8 mouse cellular contexts compared by ENCODE assay signal in genomic region chr3:103916205-103916838, GRCm38 (mm10). TPM values are rescaled to one million over a fixed set of nuclear protein-coding genes. Genes with fewer than 3 reads are reported as not detected.
DNase-seq lines count a peak whose midpoint lies in the region; ATAC-seq and TF ChIP-seq lines count a peak whose summit lies in the region.

No protein-coding gene starts in this region.

- TF ChIP-seq CTCF in kidney, postnatal 0 days (IDR thresholded peaks at IDR 0.05; ENCODE audit: low read depth): no peak

- ATAC-seq in kidney, postnatal 0 days (replicated peaks; ENCODE audit: low FRiP score, low read depth): no peak

- H3K9ac ChIP-seq in kidney, postnatal 0 days (ENCODE audit: low read depth, low read length): no peak overlapping the region

- peak overlapping the region; percentile 18 for H3K4me3 ChIP-seq in kidney, postnatal 0 days (replicated peaks; ENCODE audit: low read depth, low read length)
- H3K4me3 ChIP-seq in brown adipose tissue, adult 24 weeks (ENCODE audit: insufficient read depth, low read depth, low read length): peak overlapping the region; percentile 23; the same call in 1 of the 2 replicates
- H3K4me3 ChIP-seq in hindbrain, embryonic 10.5 days: peak overlapping the region; percentile 98
- H3K4me3 ChIP-seq in macrophage (ENCODE audit: inconsistent target): peak overlapping the region; percentile 83

- no peaks in the 10 kb centered on the region for H3K27me3 ChIP-seq in kidney, postnatal 0 days (ENCODE audit: insufficient read depth, low read length)
- H3K27me3 ChIP-seq in hindbrain, embryonic 10.5 days (ENCODE audit: insufficient read depth, poor library complexity, severe bottlenecking): no peaks in the 10 kb centered on the region

- peaks cover 63% of the 10 kb centered on the region for H3K79me2 ChIP-seq in macrophage (ENCODE audit: inconsistent target)

- H3K36me3 ChIP-seq in kidney, postnatal 0 days (ENCODE audit: insufficient read depth, low read length): no peaks in the 10 kb centered on the region
- H3K36me3 ChIP-seq in hindbrain, embryonic 10.5 days: peaks cover 7% of the 10 kb centered on the region
- H3K36me3 ChIP-seq in macrophage (ENCODE audit: inconsistent target): no peaks in the 10 kb centered on the region

- no peaks in the 10 kb centered on the region for H3K9me3 ChIP-seq in kidney, postnatal 0 days (replicated peaks; ENCODE audit: low read length)
- no peaks in the 10 kb centered on the region for H3K9me3 ChIP-seq in hindbrain, embryonic 10.5 days

- WGBS in kidney, postnatal 0 days: 21% methylated on average over 5 of the region's 5 CpGs
- 68% methylated on average over 5 of the region's 5 CpGs for WGBS in hindbrain, embryonic 10.5 days
- WGBS in macrophage (ENCODE audit: missing documents): 0% methylated on average over 5 of the region's 5 CpGs

- H3K27ac ChIP-seq in kidney, postnatal 0 days: no peak overlapping the region
- peak overlapping the region; percentile 33; the same call in 1 of the 2 replicates for H3K27ac ChIP-seq in brown adipose tissue, adult 24 weeks (replicated peaks; ENCODE audit: low read depth, low read length)
- H3K27ac ChIP-seq in hindbrain, embryonic 10.5 days: peak overlapping the region; percentile 59; the same call in 1 of the 2 replicates
- peak overlapping the region; percentile 70 for H3K27ac ChIP-seq in macrophage

- H3K4me1 ChIP-seq in kidney, postnatal 0 days (replicated peaks; ENCODE audit: insufficient read depth, low read length): 0 out of 2 replicates have a peak, but pooled peaks cover 4% of the 10 kb centered on the region
- peaks cover 6% of the 10 kb centered on the region for H3K4me1 ChIP-seq in brown adipose tissue, adult 24 weeks (ENCODE audit: control insufficient read depth, insufficient read depth, insufficient read length, low read length)
- peaks cover 23% of the 10 kb centered on the region for H3K4me1 ChIP-seq in hindbrain, embryonic 10.5 days (replicated peaks)

- peak; percentile 28 for DNase-seq in kidney, postnatal 0 days (ENCODE audit: low spot score)
- DNase-seq in kidney, adult 11 months: no peak
- no peak for DNase-seq in hindbrain, embryonic 10.5 days (ENCODE audit: low spot score)
- DNase-seq in gastrocnemius, postnatal 4 days (ENCODE audit: low spot score in 2 of 2): no peak
- DNase-seq in gastrocnemius, postnatal 25 days: no peak
- no peak for DNase-seq in layer of hippocampus, postnatal 36 days

- peak overlapping the region; percentile 64 for H3K4me2 ChIP-seq in kidney, postnatal 0 days (ENCODE audit: low read length)

RNA-seq across cellular contexts. Expression of gene Rsbn1, which starts 2.4 kb away (rescaled TPM):
- polyA plus RNA-seq in kidney, postnatal 0 days (2015; fragmentation: Nextera tagmentation; extraction: Ambion mirVana): 10.8 and 11.4 TPM in 2 replicates
- 6.4 and 7.6 TPM in 2 replicates for polyA plus RNA-seq in brown adipose tissue, adult 24 weeks (2012; ENCODE audit: insufficient read depth, insufficient read length, missing spikeins)
- 13.1 and 14.7 TPM in 2 replicates for polyA plus RNA-seq in hindbrain, embryonic 10.5 days (2016; fragmentation: Nextera tagmentation; extraction: Ambion mirVana)
- 10 to 100 TPM in 24 of 26 experiments, 1 to 10 TPM in 2; 8.7 to 86.0 (median 27.5) TPM for total RNA-seq in macrophage (2018; cell fraction: chromatin; rRNA removed)
- total RNA-seq in macrophage (2018; cell fraction: cytosol; rRNA removed): 10 to 100 TPM in 23 of 26 experiments, 1 to 10 TPM in 3; 8.6 to 24.5 (median 12.6) TPM
- 10 to 100 TPM; 12.1 to 69.1 (median 29.5) TPM for total RNA-seq in macrophage (2018; cell fraction: nucleus; rRNA removed)
- 7.3 to 9.9 TPM (median 7.8 TPM) in 3 replicates for polyA plus RNA-seq in macrophage (2018)
- total RNA-seq in gastrocnemius, postnatal 4 days (2021): 10 to 100 TPM in 1 of 2 experiments, 1 to 10 TPM in 1; 9.8 to 11.9 TPM
- 1 to 10 TPM; 5.3 to 5.4 TPM for total RNA-seq in gastrocnemius, postnatal 25 days (2021)
- total RNA-seq in layer of hippocampus, postnatal 36 days (2021): 10 to 100 TPM; 21.7 to 24.8 TPM

RNA-seq across cellular contexts. Expression of gene Phtf1, which starts 51.6 kb away (rescaled TPM):
- polyA plus RNA-seq in kidney, postnatal 0 days (2015; fragmentation: Nextera tagmentation; extraction: Ambion mirVana): 21.8 TPM in 2 replicates
- 5.4 and 7.1 TPM in 2 replicates for polyA plus RNA-seq in brown adipose tissue, adult 24 weeks (2012; ENCODE audit: insufficient read depth, insufficient read length, missing spikeins)
- 34.5 TPM in 2 replicates for polyA plus RNA-seq in hindbrain, embryonic 10.5 days (2016; fragmentation: Nextera tagmentation; extraction: Ambion mirVana)
- total RNA-seq in macrophage (2018; cell fraction: chromatin; rRNA removed): 10 to 100 TPM; 24.4 to 98.5 (median 36.3) TPM
- total RNA-seq in macrophage (2018; cell fraction: cytosol; rRNA removed): 10 to 100 TPM in 13 of 26 experiments, 1 to 10 TPM in 13; 5.8 to 14.8 (median 10.2) TPM
- 10 to 100 TPM in 25 of 26 experiments, 1 to 10 TPM in 1; 7.7 to 78.7 (median 22.0) TPM for total RNA-seq in macrophage (2018; cell fraction: nucleus; rRNA removed)
- polyA plus RNA-seq in macrophage (2018): 10.5 to 13.4 TPM (median 13.3 TPM) in 3 replicates
- 10 to 100 TPM; 17.7 to 18.3 TPM for total RNA-seq in gastrocnemius, postnatal 4 days (2021)
- 1 to 10 TPM; 4.2 to 5.8 TPM for total RNA-seq in gastrocnemius, postnatal 25 days (2021)
- total RNA-seq in layer of hippocampus, postnatal 36 days (2021): 10 to 100 TPM; 46.4 to 49.3 TPM

RNA-seq across cellular contexts. Expression of gene Ptpn22, which starts 56.7 kb away (rescaled TPM):
- polyA plus RNA-seq in kidney, postnatal 0 days (2015; fragmentation: Nextera tagmentation; extraction: Ambion mirVana): 0.57 and 0.79 TPM in 2 replicates
- 0.67 and 1.9 TPM in 2 replicates for polyA plus RNA-seq in brown adipose tissue, adult 24 weeks (2012; ENCODE audit: insufficient read depth, insufficient read length, missing spikeins)
- polyA plus RNA-seq in hindbrain, embryonic 10.5 days (2016; fragmentation: Nextera tagmentation; extraction: Ambion mirVana): 0.20 and 0.24 TPM in 2 replicates
- 100 to 1,000 TPM in 3 of 26 experiments, 10 to 100 TPM in 22, 1 to 10 TPM in 1; 8.8 to 119 (median 53.3) TPM for total RNA-seq in macrophage (2018; cell fraction: chromatin; rRNA removed)
- total RNA-seq in macrophage (2018; cell fraction: cytosol; rRNA removed): 10 to 100 TPM; 16.1 to 56.1 (median 36.7) TPM
- total RNA-seq in macrophage (2018; cell fraction: nucleus; rRNA removed): 10 to 100 TPM; 13.7 to 89.5 (median 30.4) TPM
- polyA plus RNA-seq in macrophage (2018): 18.6 to 55.2 TPM (median 22.4 TPM) in 3 replicates
- total RNA-seq in gastrocnemius, postnatal 4 days (2021): under 1 TPM; 0.49 to 0.52 TPM
- under 1 TPM; 0.20 to 0.80 TPM for total RNA-seq in gastrocnemius, postnatal 25 days (2021)
- total RNA-seq in layer of hippocampus, postnatal 36 days (2021): 1 to 10 TPM; 1.1 to 1.6 TPM

Comparison
In these comparisons a context has a peak if more than half of its experiments do, and no peak if none do; other contexts are left out.
1. H3K4me3 ChIP-seq: peak in every context shown above with its lines; median percentile 98 in hindbrain, embryonic 10.5 days; 83 in macrophage; 23 in brown adipose tissue, adult 24 weeks; 18 in kidney, postnatal 0 days.